Mouse (Mus musculus) macrophage (primary cell): ENCODE results near the gene Nutm2. TPM values are rescaled to one million over a fixed set of nuclear protein-coding genes. Genes with fewer than 3 reads are reported as not detected.
"Not testable (repeated sequence)": the region's sequence is repeated elsewhere in the genome, so short reads cannot be mapped to it uniquely, and the experiment has no call there.

Source experiments
- H3K27ac ChIP-seq: fragments of 350-480 bp; formaldehyde crosslinking; 2 replicates; pipeline ENCODE4 v1.9.0; 2021
- H3K36me3 ChIP-seq: fragments of 350-480 bp; formaldehyde crosslinking; 2 replicates; pipeline ENCODE4 v1.9.0; 2021; ENCODE audit errors: inconsistent target
- H3K4me3 ChIP-seq: fragments of 350-480 bp; formaldehyde crosslinking; 2 replicates; pipeline ENCODE4 v1.9.0; 2021; ENCODE audit errors: inconsistent target
- H3K79me2 ChIP-seq: fragments of 350-480 bp; formaldehyde crosslinking; 2 replicates; pipeline ENCODE4 v1.9.0; 2021; ENCODE audit errors: inconsistent target
- WGBS: methylation state at CpG from one replicate; pipeline ENCODE4 v1.1.7; 2026; ENCODE audit warnings: inconsistent platforms; ENCODE audit not compliant: missing documents; 5-methylcytosine and 5-hydroxymethylcytosine counted together
- polyA plus RNA-seq: library from polyadenylated mRNA; stranded (reverse); fragments of 250-400 nt; gene quantifications from 3 replicates; pipeline ENCODE4 v1.2.4, GENCODE M21; 2018; ENCODE audit warnings: inconsistent platforms

The Nutm2 gene
- polyA plus RNA-seq, 1 experiment from 2014 or later, result not detected

DNA sequence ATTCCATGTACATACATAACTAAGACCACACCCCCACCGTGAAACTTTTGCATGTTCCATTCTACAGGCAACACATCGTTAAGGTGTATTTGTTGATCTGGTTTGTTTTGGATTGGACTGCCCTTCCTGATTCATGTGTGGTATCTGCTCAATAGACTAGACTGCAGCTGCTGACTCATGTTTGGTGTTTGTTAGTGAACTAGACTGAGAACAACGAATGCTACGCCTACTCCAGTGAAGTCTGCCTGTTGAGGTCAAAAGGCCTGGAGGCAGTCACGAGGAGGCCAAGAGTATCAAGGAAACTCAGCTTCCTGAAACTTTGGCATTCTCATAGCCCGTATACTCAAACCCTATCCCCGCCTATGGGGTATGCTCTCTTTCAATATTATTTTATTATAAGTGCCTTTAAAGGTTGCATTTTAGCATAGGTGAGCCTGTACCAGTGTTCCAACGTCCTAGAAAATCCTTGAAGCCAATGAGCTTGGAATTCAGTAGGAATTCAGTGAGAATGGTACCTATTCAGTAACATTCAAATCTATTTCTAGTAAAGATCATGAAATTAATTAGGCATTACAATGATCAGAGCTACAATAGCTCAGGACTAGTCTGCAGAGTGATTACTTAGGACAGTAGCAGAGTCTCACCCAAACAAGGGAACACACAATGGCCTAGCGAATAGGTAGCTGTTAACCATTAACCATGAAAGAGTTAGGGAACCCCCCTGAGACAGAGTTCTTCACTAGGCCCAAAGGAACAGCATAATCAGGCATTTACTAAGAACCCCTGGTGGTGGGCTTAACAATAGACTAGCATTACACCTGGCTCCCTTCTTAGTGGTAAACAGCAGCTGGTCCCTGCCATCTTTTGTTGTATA lies 43.6 kb downstream of the Nutm2 start:
- not testable (repeated sequence) for H3K4me3 ChIP-seq, H3K27ac ChIP-seq, H3K79me2 ChIP-seq, H3K36me3 ChIP-seq
- WGBS, result 86% methylated on average over 7 of the region's 9 CpGs

Other genes starting within 250 kb of the Nutm2 start
- not detected in 3 replicates for gene Gm906, start 217.0 kb upstream of the Nutm2 start, polyA plus RNA-seq
- 24.1 to 62.6 TPM (median 35.8 TPM) in 3 replicates for gene Fbxw17, start 49.4 kb upstream of the Nutm2 start, polyA plus RNA-seq
- not detected in 3 replicates for gene Gm47429, start 23.4 kb upstream of the Nutm2 start, polyA plus RNA-seq
- gene Gm904, start 175.9 kb downstream of the Nutm2 start, polyA plus RNA-seq, result not detected in 3 replicates
- not detected in 3 replicates for gene Gm8765, start 231.0 kb downstream of the Nutm2 start, polyA plus RNA-seq